Mouse (Mus musculus) small intestine, adult 2 months (tissue): ENCODE measurements around the gene Alkbh3. TPM values are rescaled to one million over a fixed set of nuclear protein-coding genes. Genes with fewer than 3 reads are reported as not detected.

ENCODE experiments used
- H3K27ac ChIP-seq: fragments of 200-500 bp; 2 replicates; pipeline ENCODE4 v1.5.1; 2012; ENCODE audit warnings: low read depth, low read length, control low read depth, inconsistent platforms; ENCODE audit not compliant: insufficient read depth
- H3K27me3 ChIP-seq: fragments of 200-500 bp; 2 replicates; pipeline ENCODE4 v1.6.1; 2012; ENCODE audit warnings: mild to moderate bottlenecking, moderate library complexity, low read length, inconsistent platforms; ENCODE audit not compliant: control insufficient read depth, insufficient read depth
- H3K36me3 ChIP-seq: fragments of 200-500 bp; 2 replicates; pipeline ENCODE4 v1.6.1; 2012; ENCODE audit warnings: mild to moderate bottlenecking, low read length, control low read depth, inconsistent platforms; ENCODE audit not compliant: control insufficient read depth, insufficient read depth
- H3K4me1 ChIP-seq: fragments of 200-500 bp; 2 replicates; pipeline ENCODE4 v1.6.1; 2012; ENCODE audit warnings: low read length, inconsistent platforms, mixed read lengths; ENCODE audit not compliant: control insufficient read depth, insufficient read depth, insufficient read length
- H3K4me3 ChIP-seq: fragments of 200-500 bp; 2 replicates; pipeline ENCODE4 v1.5.1; 2012; ENCODE audit warnings: low read depth, mild to moderate bottlenecking, control low read depth, inconsistent platforms, low read length, moderate library complexity
- CTCF ChIP-seq: fragments of 200-500 bp; IDR thresholded peaks from 2 replicates; pipeline ENCODE4 v1.5.1; 2012; ENCODE audit warnings: low read depth, mild to moderate bottlenecking, control low read depth, inconsistent platforms, low read length, moderate library complexity, mixed read lengths; ENCODE audit not compliant: insufficient replicate concordance, insufficient read length; ENCODE audit errors: extremely low read depth
- POLR2A ChIP-seq: fragments of 200-500 bp; IDR thresholded peaks from 2 replicates; pipeline ENCODE4 v1.6.1; 2012; ENCODE audit warnings: low read depth, mild to moderate bottlenecking, control low read depth, inconsistent platforms, low read length, moderate library complexity
- WGBS: fragments of 180-500 bp; shearing (Covaris S2); methylation state at CpG from one replicate; pipeline ENCODE4 v1.1.7; 2018; 5-methylcytosine and 5-hydroxymethylcytosine counted together
- polyA plus RNA-seq: library from polyadenylated mRNA; depleted of rRNA; stranded (reverse); fragments of >200 nt; gene quantifications from 2 replicates; pipeline ENCODE4 v1.2.3, GENCODE M21; 2012

Alkbh3 gene
- polyA plus RNA-seq, 1 experiment, result 28.2 TPM

GRCm38 (mm10) chr2:93976436-93977252 lies 34.0 kb downstream of the Alkbh3 start:
- no peak for TF ChIP-seq POLR2A
- TF ChIP-seq CTCF, result peak; percentile 14; the same call in 1 of the 2 replicates

GRCm38 (mm10) chr2:93975526-93976435 lies 34.8 kb downstream of the Alkbh3 start:
- Histone ChIP-seq H3K4me3 (peak overlapping the region; percentile 54), H3K27me3 (no peaks in the 10 kb centered on the region), H3K36me3 (peaks cover 9% of the 10 kb centered on the region; the same call in 1 of the 2 replicates), H3K27ac (peak overlapping the region; percentile 10), H3K4me1 (peaks cover 8% of the 10 kb centered on the region)
- WGBS, result 43% methylated on average over 21 of the region's 21 CpGs
- no peak for TF ChIP-seq CTCF
- no peak for TF ChIP-seq POLR2A

More at GRCm38 (mm10) chr2:93976436-93977252, 34.0 kb downstream of the Alkbh3 start:
- Histone ChIP-seq H3K4me3 (peak overlapping the region; percentile 54), H3K27ac (peak overlapping the region; percentile 10), H3K36me3 (peaks cover 17% of the 10 kb centered on the region), H3K4me1 (peaks cover 8% of the 10 kb centered on the region), H3K27me3 (no peaks in the 10 kb centered on the region)
- WGBS, result 2% methylated on average over 37 of the region's 37 CpGs

- 58% methylated on average over 7 of the region's 7 CpGs for WGBS
- H3K4me3 ChIP-seq, result no peak overlapping the region
- no peak overlapping the region for H3K27ac ChIP-seq
- H3K36me3 ChIP-seq, result 0 out of 2 replicates have a peak, but pooled peaks cover 4% of the 10 kb centered on the region
- no peaks in the 10 kb centered on the region for H3K27me3 ChIP-seq
- no peak for TF ChIP-seq CTCF
- no peak for TF ChIP-seq POLR2A
- peaks cover 8% of the 10 kb centered on the region for H3K4me1 ChIP-seq
These were observed 35.6 kb downstream of the Alkbh3 start for GRCm38 (mm10) chr2:93975041-93975440.

- no peak overlapping the region for H3K27ac ChIP-seq
- H3K27me3 ChIP-seq, result no peaks in the 10 kb centered on the region
- no peak overlapping the region for H3K4me3 ChIP-seq
- TF ChIP-seq CTCF (no peak), POLR2A (no peak)
- no peaks in the 10 kb centered on the region for H3K36me3 ChIP-seq
- 61% methylated on average over 3 of the region's 3 CpGs for WGBS
- peaks cover 5% of the 10 kb centered on the region for H3K4me1 ChIP-seq
These were observed 39.0 kb downstream of the Alkbh3 start for GRCm38 (mm10) chr2:93971647-93972046.

GRCm38 (mm10) chr2:93964494-93965160 lies 46.0 kb downstream of the Alkbh3 start:
- TF ChIP-seq POLR2A, result no peak
- no peak for TF ChIP-seq CTCF

GRCm38 (mm10) chr2:93963802-93964201 lies 46.8 kb downstream of the Alkbh3 start:
- TF ChIP-seq CTCF, result no peak
- TF ChIP-seq POLR2A, result no peak
- Histone ChIP-seq H3K36me3 (no peaks in the 10 kb centered on the region), H3K4me3 (no peak overlapping the region), H3K27ac (no peak overlapping the region), H3K27me3 (no peaks in the 10 kb centered on the region), H3K4me1 (0 out of 2 replicates have a peak, but pooled peaks cover 1% of the 10 kb centered on the region)
- 80% methylated on average over 1 of the region's 1 CpGs for WGBS

More at GRCm38 (mm10) chr2:93964494-93965160, 46.0 kb downstream of the Alkbh3 start:
- WGBS, result 58% methylated on average over 7 of the region's 7 CpGs
- no peaks in the 10 kb centered on the region for H3K27me3 ChIP-seq
- H3K27ac ChIP-seq, result no peak overlapping the region
- H3K4me1 ChIP-seq, result 0 out of 2 replicates have a peak, but pooled peaks cover 1% of the 10 kb centered on the region
- H3K36me3 ChIP-seq, result no peaks in the 10 kb centered on the region
- no peak overlapping the region for H3K4me3 ChIP-seq
